Mouse (Mus musculus): ENCODE results near the gene Adora2a. TPM values are rescaled to one million over a fixed set of nuclear protein-coding genes. Genes with fewer than 3 reads are reported as not detected.

The Adora2a gene
- polyA plus RNA-seq, 1 experiment from 2014 or later, result 2.6 TPM

DNA sequence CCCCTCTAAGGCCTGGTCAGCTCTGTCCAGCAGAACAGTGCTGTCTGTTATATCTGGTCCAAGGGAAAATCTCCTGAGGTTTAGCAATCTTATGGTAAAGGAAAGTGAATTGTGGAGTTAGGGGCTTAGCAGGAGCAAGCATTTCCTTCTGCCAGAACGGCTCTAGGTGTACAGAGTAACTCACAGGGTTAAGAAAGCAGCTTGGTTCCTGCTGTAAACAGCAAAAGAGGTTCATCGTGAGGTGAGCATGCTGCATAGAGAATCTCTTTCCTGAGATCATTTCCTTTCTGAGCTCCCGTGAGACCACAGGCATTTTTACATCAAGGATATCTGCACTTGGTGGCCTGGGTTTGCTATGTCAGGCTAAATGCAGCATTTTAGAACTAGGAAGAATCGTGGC, 21.8 kb upstream of the Adora2a start:
- ATAC-seq, result no peak
- Histone ChIP-seq H3K4me1 (replicated peaks) (no peaks in the 10 kb centered on the region), H3K4me2 (replicated peaks) (no peak overlapping the region), H3K27me3 (no peaks in the 10 kb centered on the region), H3K36me3 (peaks cover 25% of the 10 kb centered on the region), H3K4me3 (replicated peaks) (no peak overlapping the region), H3K27ac (no peak overlapping the region), H3K9ac (replicated peaks) (no peak overlapping the region), H3K9me3 (no peaks in the 10 kb centered on the region)
- 90% methylated on average over 4 of the region's 4 CpGs for WGBS

DNA sequence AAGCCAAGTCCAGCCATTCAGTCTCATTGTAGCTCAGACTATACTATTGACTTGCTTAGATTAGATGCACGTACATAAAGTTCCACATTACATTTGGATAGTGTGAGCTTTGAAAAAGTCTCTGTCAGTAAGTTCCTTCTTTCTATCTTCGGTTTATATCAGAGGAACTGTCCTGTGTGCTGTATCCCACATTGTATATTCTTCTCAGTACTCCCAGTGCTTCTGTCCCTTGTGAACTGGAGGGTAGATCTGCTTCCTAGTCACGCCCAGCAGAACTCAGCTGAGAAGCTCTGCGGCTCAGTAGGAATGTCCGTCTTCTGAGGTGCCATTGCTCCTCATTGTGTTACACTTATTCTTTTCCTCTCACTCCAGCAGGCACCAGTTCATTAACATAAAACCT, 18.1 kb upstream of the Adora2a start:
- ATAC-seq, result no peak
- Histone ChIP-seq H3K27ac (no peak overlapping the region), H3K27me3 (no peaks in the 10 kb centered on the region), H3K9me3 (no peaks in the 10 kb centered on the region), H3K36me3 (peaks cover 41% of the 10 kb centered on the region), H3K4me2 (replicated peaks) (no peak overlapping the region), H3K4me1 (replicated peaks) (no peaks in the 10 kb centered on the region), H3K4me3 (replicated peaks) (no peak overlapping the region), H3K9ac (replicated peaks) (no peak overlapping the region)
- 83% methylated on average over 5 of the region's 5 CpGs for WGBS

DNA sequence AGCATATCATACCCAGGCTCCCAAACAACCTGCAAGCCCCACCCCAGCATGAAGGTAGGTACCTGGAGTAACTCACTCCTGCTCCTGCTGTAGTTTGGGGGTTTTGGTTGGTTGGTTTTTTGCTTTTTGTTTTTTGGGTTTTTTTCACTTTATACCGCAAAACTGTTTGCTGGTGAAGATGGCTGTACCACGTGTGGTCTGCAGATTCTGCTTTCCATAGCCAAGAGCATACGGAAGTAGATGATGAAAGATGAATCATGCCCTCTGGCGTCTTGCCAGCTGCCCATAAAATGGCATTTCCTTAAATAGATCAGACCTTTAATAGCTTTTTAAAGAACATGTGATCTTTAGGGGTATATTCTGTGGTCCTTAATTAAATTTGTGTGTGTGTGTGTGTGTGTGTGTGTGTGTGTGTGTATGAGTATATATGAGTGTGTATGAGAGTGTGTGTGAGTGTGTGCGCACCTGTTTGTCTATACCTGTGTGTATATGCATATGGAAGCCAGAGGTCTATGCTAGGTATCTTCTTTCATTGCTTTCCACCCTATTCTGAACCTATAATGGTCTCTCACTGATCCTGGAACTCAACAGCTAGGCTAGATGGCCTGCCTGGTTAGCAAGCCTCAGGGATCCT, 16.8 kb upstream of the Adora2a start:
- Histone ChIP-seq H3K9ac (replicated peaks) (no peak overlapping the region), H3K9me3 (no peaks in the 10 kb centered on the region), H3K4me3 (replicated peaks) (no peak overlapping the region), H3K4me2 (replicated peaks) (no peak overlapping the region), H3K4me1 (replicated peaks) (0 out of 2 replicates have a peak, but pooled peaks cover 2% of the 10 kb centered on the region), H3K27ac (no peak overlapping the region), H3K27me3 (no peaks in the 10 kb centered on the region), H3K36me3 (peaks cover 47% of the 10 kb centered on the region)
- WGBS, result 90% methylated on average over 5 of the region's 5 CpGs
- no peak for ATAC-seq

DNA sequence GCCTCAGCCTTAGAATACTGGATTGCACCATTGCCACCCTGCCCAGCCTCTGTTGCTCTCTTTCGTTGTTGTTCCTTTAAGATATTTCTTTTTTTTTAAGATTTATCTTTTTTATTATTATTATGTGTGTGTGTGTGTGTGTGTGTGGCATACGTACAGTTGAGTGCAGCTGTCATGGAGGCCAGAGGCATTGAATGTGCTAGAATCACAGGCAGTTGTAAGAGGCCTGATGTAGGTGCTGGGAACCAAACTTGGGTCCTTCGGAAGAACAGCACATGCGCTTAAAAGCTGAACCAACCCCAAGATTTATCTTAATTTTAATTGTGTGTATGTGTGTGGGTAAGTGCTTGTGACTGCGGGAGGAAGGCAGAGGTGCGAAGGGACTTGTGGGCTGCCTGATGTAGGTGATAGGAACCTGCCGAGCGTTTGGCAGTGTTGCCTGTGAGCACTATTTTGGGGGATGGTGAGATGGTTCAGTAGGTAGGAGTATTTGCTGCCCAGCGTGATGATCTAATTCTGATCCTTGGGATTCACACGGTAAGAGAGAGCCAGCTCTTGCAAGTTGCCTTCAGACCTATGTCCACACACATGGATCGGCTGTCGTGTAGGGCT, 15.4 kb upstream of the Adora2a start:
- Histone ChIP-seq H3K27me3 (no peaks in the 10 kb centered on the region), H3K36me3 (peaks cover 49% of the 10 kb centered on the region), H3K4me3 (replicated peaks) (no peak overlapping the region), H3K9me3 (no peaks in the 10 kb centered on the region), H3K4me2 (replicated peaks) (no peak overlapping the region), H3K27ac (no peak overlapping the region), H3K9ac (replicated peaks) (no peak overlapping the region), H3K4me1 (replicated peaks) (0 out of 2 replicates have a peak, but pooled peaks cover 2% of the 10 kb centered on the region)
- ATAC-seq, result no peak
- 96% methylated on average over 12 of the region's 12 CpGs for whole genome bisulfite sequencing

DNA sequence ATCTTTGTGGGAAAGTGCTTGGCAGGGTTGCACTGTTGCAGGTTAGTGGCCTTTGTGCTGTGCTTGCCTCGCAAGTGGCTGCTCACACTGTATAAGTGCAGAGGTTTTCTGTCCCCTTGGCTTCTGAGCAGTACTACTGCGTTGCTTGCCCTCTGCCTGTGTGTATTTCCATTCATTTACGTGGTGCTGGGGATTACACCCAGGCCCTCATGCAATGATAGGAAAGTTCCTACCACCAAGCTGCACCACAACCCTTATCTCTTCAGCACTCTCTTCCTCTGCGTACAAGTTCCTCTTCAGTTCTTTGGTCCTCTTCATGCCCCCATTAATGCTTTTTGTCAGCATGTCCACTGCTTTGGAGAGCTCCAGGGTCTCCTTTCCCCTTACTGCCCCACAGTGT, 14.7 kb upstream of the Adora2a start:
- 97% methylated on average over 4 of the region's 4 CpGs for WGBS
- no peak for ATAC-seq
- no peak overlapping the region for H3K4me2 ChIP-seq (replicated peaks)

DNA sequence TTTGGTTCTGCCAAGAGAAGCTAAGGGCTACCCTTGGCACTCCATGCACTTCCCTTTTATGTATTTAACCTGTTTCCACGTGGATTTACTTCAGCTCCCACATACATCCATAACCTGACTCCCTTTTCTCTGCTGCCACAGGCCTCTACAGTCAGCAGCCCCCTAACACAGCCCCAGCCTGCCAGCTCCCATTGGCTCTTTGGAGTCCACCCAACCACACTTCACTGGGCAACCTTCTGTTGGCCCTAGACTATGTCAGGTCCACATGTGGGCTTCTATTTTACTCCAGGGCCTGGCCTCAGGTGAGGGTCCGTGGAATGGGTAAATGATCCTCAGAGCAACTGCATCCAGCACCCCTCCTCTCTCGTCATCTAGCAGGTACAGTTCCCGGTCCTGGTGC, 14.1 kb upstream of the Adora2a start:
- Histone ChIP-seq H3K4me2 (replicated peaks) (no peak overlapping the region), H3K9ac (replicated peaks) (no peak overlapping the region), H3K36me3 (peaks cover 55% of the 10 kb centered on the region), H3K27me3 (no peaks in the 10 kb centered on the region), H3K9me3 (no peaks in the 10 kb centered on the region), H3K27ac (no peak overlapping the region), H3K4me1 (replicated peaks) (0 out of 2 replicates have a peak, but pooled peaks cover 2% of the 10 kb centered on the region), H3K4me3 (replicated peaks) (no peak overlapping the region)
- 90% methylated on average over 4 of the region's 4 CpGs for WGBS
- no peak for ATAC-seq

More for the DNA sequence above, 14.7 kb upstream of the Adora2a start:
- Histone ChIP-seq H3K27me3 (no peaks in the 10 kb centered on the region), H3K9me3 (no peaks in the 10 kb centered on the region), H3K27ac (no peak overlapping the region), H3K36me3 (peaks cover 49% of the 10 kb centered on the region), H3K9ac (replicated peaks) (no peak overlapping the region), H3K4me1 (replicated peaks) (0 out of 2 replicates have a peak, but pooled peaks cover 2% of the 10 kb centered on the region), H3K4me3 (replicated peaks) (no peak overlapping the region)

DNA sequence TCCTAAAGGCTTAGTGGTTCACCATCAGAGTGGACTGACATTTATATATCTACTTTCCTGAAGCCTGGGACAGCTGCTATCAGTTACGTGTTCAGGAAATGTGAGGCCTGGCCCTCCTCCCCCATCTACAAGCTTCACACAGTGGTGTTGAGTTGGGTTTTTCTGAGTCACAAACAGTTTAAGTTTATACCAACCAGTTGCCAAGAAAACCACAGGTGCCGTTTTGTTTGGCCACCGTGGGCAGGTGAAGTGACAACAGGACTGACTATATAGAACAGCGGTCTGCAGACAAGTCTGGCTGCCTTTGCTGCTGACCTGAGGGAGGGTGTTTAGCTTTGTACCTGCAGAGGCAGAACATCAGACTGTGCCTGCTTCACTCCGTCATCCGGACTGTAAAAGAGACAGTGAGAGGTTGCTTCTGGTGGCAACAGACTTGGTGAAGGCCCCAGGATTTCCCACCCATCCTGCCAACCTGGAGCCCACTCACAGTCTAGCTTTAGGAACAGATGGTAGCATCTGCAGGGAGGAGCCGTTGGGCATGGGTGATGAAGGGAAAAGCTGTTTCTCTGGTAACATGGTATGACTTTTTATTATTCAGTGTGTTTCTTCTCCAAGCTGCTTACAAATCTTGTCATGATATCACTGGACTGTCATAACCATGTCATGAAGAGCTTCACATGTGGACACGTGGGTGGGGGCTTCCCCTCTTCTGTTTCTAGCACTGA, 13.2 kb upstream of the Adora2a start:
- H3K36me3 ChIP-seq, result peaks cover 65% of the 10 kb centered on the region
- no peak for ATAC-seq

DNA sequence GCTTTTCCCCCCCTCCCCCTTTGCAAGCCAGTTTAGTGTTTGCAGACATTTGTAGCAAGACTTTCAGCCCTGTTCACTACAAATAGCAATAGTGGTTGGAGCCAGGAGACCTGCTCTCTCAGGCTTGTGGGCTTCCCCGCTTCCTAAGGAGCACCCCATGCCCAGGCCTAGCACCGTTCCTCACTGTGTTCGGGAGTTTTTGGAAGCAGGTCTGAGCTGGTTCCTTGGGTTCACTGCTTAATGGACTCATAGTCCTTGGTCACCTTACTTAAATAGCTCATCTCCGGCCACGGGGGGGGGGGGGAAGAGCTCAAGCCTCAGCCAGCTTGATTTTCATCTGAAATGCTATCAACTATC, 12.7 kb upstream of the Adora2a start:
- no peak overlapping the region for H3K9ac ChIP-seq (replicated peaks)
- H3K4me1 ChIP-seq (replicated peaks), result 0 out of 2 replicates have a peak, but pooled peaks cover 2% of the 10 kb centered on the region
- H3K36me3 ChIP-seq, result peaks cover 66% of the 10 kb centered on the region
- peak overlapping the region; percentile 14 for H3K27ac ChIP-seq
- no peak overlapping the region for H3K4me3 ChIP-seq (replicated peaks)
- no peaks in the 10 kb centered on the region for H3K9me3 ChIP-seq
- no peak for ATAC-seq
- H3K4me2 ChIP-seq (replicated peaks), result no peak overlapping the region
- no peaks in the 10 kb centered on the region for H3K27me3 ChIP-seq
- 91% methylated on average over 5 of the region's 5 CpGs for WGBS

More for the DNA sequence above, 13.2 kb upstream of the Adora2a start:
- peak overlapping the region; percentile 14; the same call in 1 of the 2 replicates for H3K27ac ChIP-seq
- H3K27me3 ChIP-seq, result no peaks in the 10 kb centered on the region
- 91% methylated on average over 8 of the region's 8 CpGs for WGBS
- 0 out of 2 replicates have a peak, but pooled peaks cover 2% of the 10 kb centered on the region for H3K4me1 ChIP-seq (replicated peaks)
- H3K4me3 ChIP-seq (replicated peaks), result no peak overlapping the region
- no peak overlapping the region for H3K9ac ChIP-seq (replicated peaks)
- H3K4me2 ChIP-seq (replicated peaks), result no peak overlapping the region
- no peaks in the 10 kb centered on the region for H3K9me3 ChIP-seq

DNA sequence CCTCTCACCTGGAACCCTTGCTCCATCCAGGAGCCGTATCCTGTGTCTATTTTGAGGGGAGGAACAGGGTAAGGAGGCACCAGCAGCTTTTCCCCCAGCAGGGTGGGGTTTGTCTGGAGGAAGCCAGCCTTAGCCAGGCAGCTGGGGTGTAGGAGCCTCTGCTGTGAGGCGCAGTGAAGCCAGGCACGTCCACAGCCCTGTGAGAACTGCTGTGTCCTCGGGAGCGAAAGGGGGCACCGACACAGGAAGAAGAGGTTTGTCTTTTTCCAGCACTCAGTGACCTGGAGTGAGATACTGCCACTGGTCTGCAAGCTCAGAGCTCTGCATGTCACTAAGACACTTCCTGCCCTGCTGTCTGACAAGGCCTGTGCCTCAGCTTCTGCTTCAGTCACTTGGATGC, 12.3 kb upstream of the Adora2a start:
- H3K27me3 ChIP-seq, result no peaks in the 10 kb centered on the region
- H3K36me3 ChIP-seq, result peaks cover 66% of the 10 kb centered on the region
- ATAC-seq, result no peak
- 0 out of 2 replicates have a peak, but pooled peaks cover 2% of the 10 kb centered on the region for H3K4me1 ChIP-seq (replicated peaks)
- H3K27ac ChIP-seq, result peak overlapping the region; percentile 14; the same call in 1 of the 2 replicates
- H3K4me3 ChIP-seq (replicated peaks), result no peak overlapping the region
- H3K9ac ChIP-seq (replicated peaks), result no peak overlapping the region
- WGBS, result 68% methylated on average over 6 of the region's 6 CpGs
- H3K4me2 ChIP-seq (replicated peaks), result no peak overlapping the region
- no peaks in the 10 kb centered on the region for H3K9me3 ChIP-seq

DNA sequence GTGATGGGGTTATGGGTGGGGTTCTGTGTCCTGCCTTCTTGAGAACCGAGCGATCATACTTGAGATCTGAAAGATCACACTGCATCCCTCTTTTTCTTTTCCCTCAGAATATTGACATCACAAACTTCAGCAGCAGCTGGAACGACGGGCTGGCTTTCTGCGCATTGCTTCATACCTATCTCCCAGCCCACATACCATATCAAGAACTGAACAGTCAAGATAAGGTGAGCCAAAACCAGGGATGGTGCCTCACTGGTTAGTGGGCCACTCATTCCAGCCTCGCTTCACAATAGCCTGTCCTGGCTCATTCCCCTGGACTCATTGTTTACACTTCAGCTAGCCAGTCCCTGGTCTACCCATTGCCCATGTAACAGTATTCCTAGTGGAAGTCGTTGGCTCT, 9.5 kb upstream of the Adora2a start:
- Histone ChIP-seq H3K9me3 (no peaks in the 10 kb centered on the region), H3K27me3 (no peaks in the 10 kb centered on the region), H3K27ac (no peak overlapping the region), H3K4me3 (replicated peaks) (no peak overlapping the region), H3K9ac (replicated peaks) (no peak overlapping the region), H3K4me2 (replicated peaks) (no peak overlapping the region), H3K36me3 (peaks cover 75% of the 10 kb centered on the region), H3K4me1 (replicated peaks) (0 out of 2 replicates have a peak, but pooled peaks cover 2% of the 10 kb centered on the region)
- 98% methylated on average over 7 of the region's 7 CpGs for WGBS
- no peak for ATAC-seq

DNA sequence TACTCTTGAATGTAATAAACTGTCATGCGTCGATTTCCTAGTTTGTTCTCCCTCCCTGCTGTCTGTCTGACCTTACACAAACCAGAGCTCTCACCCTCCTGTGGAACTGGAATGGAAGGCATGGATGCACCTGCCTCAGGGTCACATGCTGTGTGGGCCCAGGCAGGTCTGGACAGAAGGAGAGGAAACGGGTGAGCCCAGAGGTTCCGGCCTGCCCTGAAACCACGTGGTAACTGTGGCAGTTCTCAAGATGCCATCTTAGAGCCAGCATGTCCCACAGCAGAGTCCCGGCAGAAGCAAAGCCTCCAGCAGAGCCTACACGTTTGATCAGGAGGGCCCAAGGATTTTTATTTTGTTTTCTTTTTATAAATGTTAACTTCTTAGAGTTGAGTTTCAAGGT, 4.3 kb upstream of the Adora2a start:
- Histone ChIP-seq H3K4me2 (replicated peaks) (no peak overlapping the region), H3K9me3 (no peaks in the 10 kb centered on the region), H3K4me1 (replicated peaks) (peaks cover 9% of the 10 kb centered on the region; the same call in 1 of the 2 replicates), H3K27ac (no peak overlapping the region), H3K9ac (replicated peaks) (no peak overlapping the region), H3K27me3 (peaks cover 17% of the 10 kb centered on the region), H3K36me3 (peaks cover 61% of the 10 kb centered on the region), H3K4me3 (replicated peaks) (no peak overlapping the region)
- ATAC-seq, result no peak
- 84% methylated on average over 7 of the region's 7 CpGs for WGBS

All from midbrain, embryonic 13.5 days (tissue).